Mouse (Mus musculus) adrenal gland, postnatal 25 days (tissue): ENCODE measurements around the gene Gm5128. TPM values are rescaled to one million over a fixed set of nuclear protein-coding genes. Genes with fewer than 3 reads are reported as not detected.
"Not testable (repeated sequence)": the region's sequence is repeated elsewhere in the genome, so short reads cannot be mapped to it uniquely, and the experiment has no call there.

Experiments used
- DNase-seq: peaks from one replicate; pipeline ENCODE4 v3.0.0; 2021; ENCODE audit warnings: mixed read lengths
- long read RNA-seq: library from polyadenylated mRNA; stranded (forward); transcript quantifications from one replicate; pipeline ENCODE4 v2.0.0, GENCODE M21; 2021
- total RNA-seq: library from RNA; stranded (reverse); gene quantifications from 2 replicates; pipeline ENCODE4 v1.2.3, GENCODE M21; 2021

The Gm5128 gene
- not detected in 2 replicates for total RNA-seq
- long read RNA-seq, result 0 reads

GRCm38 (mm10) chrX:135372984-135373383, at the start of gene Gm5128:
Gene Gm5128, plus strand, starts transcription at chrX:135373284.
- DNase-seq, result not testable (repeated sequence)

GRCm38 (mm10) chrX:135360685-135361084, 12.4 kb upstream of the Gm5128 start:
- not testable (repeated sequence) for DNase-seq

DNA sequence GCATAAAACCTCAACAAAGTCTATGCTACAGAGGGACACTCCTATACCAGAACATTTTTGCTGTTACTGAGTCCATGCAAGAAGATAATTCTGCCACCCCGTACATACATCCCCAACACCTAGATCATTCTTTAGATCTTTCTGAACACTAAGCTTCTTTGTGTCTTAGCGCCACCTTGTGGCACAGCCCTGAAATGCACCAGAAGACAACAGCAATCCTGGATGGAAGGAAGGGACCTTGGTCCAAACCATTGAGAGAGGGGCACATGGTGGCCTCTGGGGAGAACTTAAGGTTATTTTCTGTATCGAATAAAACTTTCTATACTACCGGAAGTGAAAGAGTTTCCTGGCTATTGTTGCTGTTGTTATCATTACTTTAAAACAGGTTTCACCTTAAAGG, 11.1 kb upstream of the Gm5128 start:
- DNase-seq, result not testable (repeated sequence)

DNA sequence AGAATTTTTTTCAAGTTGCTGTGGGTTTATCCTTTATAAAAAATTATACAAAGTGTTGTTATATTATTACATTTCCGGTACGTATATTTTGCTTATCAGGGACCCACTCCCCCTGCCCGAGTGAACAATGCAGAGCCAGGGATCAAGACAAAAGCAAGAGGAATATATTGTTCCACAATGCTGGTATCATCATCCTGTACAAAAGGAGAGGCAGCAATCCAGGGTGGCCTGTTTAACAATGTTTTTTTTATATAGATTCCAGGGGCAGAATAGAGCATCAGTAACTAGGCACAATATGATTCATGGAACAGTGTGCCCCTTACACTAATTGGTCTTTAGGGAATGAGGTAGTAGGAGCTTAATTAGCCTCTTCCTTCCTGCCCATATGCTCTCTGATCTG, 30.5 kb downstream of the Gm5128 start:
- DNase-seq, result not testable (repeated sequence)

DNA sequence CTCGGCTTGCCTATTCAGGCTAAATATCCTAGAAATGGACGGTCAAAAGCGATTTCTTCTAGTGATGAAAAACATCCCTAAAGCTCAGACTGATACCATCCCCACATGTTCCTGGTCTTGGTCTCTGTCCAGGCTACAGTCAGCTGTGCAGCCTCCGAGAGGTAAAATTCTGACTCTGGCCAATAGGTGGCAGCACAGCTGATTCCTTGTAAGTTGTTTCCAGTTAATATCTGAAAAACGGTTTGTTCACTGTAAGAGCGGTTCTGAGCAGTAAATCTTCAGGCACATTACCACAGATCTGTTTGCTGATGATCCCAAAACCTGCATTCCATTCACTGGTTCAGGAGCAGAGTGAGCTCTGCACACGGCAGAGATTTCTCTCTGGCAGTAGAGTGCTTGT, 48.1 kb downstream of the Gm5128 start:
- DNase-seq, result not testable (repeated sequence)

DNA sequence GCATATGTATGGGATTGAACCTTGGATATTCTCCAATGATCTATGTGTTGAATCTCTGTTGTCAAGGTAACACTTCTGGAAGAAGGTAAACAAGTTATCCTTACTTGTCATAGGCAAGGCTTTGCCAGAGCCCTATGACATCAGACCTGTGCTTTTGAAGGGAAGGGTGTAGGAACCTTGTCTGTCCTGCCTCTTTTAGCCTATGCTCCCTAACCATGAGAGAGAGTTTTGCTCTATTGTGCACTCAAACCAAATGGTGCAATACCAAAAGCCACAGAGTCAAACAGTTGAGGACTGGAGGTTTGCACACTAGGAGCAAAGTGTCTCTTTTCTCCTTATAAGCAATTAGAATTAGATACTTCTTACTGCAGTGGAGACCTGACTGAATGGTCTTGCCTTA, 48.7 kb downstream of the Gm5128 start:
- DNase-seq, result not testable (repeated sequence)

DNA sequence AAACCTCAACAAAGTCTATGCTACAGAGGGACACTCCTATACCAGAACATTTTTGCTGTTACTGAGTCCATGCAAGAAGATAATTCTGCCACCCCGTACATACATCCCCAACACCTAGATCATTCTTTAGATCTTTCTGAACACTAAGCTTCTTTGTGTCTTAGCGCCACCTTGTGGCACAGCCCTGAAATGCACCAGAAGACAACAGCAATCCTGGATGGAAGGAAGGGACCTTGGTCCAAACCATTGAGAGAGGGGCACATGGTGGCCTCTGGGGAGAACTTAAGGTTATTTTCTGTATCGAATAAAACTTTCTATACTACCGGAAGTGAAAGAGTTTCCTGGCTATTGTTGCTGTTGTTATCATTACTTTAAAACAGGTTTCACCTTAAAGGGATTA, 49.4 kb downstream of the Gm5128 start:
- not testable (repeated sequence) for DNase-seq

Other genes starting within 250 kb of the Gm5128 start
- gene Gm15023, start 195.7 kb upstream of the Gm5128 start, total RNA-seq, result not detected in 2 replicates
- gene Tceal6, start 162.6 kb upstream of the Gm5128 start, total RNA-seq, result 3.1 and 4.1 TPM in 2 replicates
- not detected in 2 replicates for gene Pramel3, start 71.0 kb upstream of the Gm5128 start, total RNA-seq
- gene Gm7903, start 60.6 kb downstream of the Gm5128 start, total RNA-seq, result not detected in 2 replicates
- not detected in 2 replicates for gene AV320801, start 121.3 kb downstream of the Gm5128 start, total RNA-seq
- gene Nxf7, start 225.5 kb downstream of the Gm5128 start, total RNA-seq, result not detected in 2 replicates